In genomic region chr4:149553834-149554233, GRCm38 (mm10) we compare ENCODE assay signal across 15 mouse cellular contexts.
"Had no signal": no experiment of that assay in that cellular context is flagged by ENCODE, and none has a peak within 500 bp of the region (broad histone marks: within the 10 kb centered on the region; RNA-seq: fewer than 3 reads in every experiment).

No protein-coding gene starts in this region.

- H3K4me3 ChIP-seq: limb, embryonic 12.5 days; liver, embryonic 13.5 days; lung, embryonic 15.5 days; midbrain, embryonic 12.5 days; stomach, embryonic 15.5 days had no signal

- H3K27me3 ChIP-seq: limb, embryonic 12.5 days; liver, embryonic 13.5 days; lung, embryonic 15.5 days; midbrain, embryonic 12.5 days; stomach, embryonic 15.5 days had no signal

- H3K36me3 ChIP-seq: liver, embryonic 13.5 days; lung, embryonic 15.5 days; stomach, embryonic 15.5 days had no signal

- H3K4me2 ChIP-seq: limb, embryonic 12.5 days; liver, embryonic 13.5 days; lung, embryonic 15.5 days; midbrain, embryonic 12.5 days; stomach, embryonic 15.5 days had no signal

- H3K9ac ChIP-seq: limb, embryonic 12.5 days; liver, embryonic 13.5 days; liver, postnatal 0 days; lung, embryonic 15.5 days; midbrain, embryonic 12.5 days; stomach, embryonic 15.5 days had no signal

- ATAC-seq: liver, postnatal 0 days; midbrain, embryonic 16.5 days had no signal

- DNase-seq: kidney, adult 8-10 months; liver; liver, embryonic 13.5 days; liver, postnatal 0 days; lung, postnatal 14 days; retina, postnatal 1 day; thymus, adult 2 months; thymus, postnatal 25 days had no signal

- H3K4me1 ChIP-seq: limb, embryonic 12.5 days; liver, embryonic 13.5 days; midbrain, embryonic 12.5 days; stomach, embryonic 15.5 days had no signal

- H3K9me3 ChIP-seq: limb, embryonic 12.5 days; liver, embryonic 13.5 days; lung, embryonic 15.5 days; midbrain, embryonic 12.5 days; stomach, embryonic 15.5 days had no signal

- H3K27ac ChIP-seq: kidney, postnatal 0 days; limb, embryonic 12.5 days; liver, embryonic 13.5 days; lung, embryonic 15.5 days; macrophage; midbrain, embryonic 12.5 days; stomach, embryonic 15.5 days had no signal
